Mouse (Mus musculus): Measurements from ENCODE around the gene Rint1.

DNA sequence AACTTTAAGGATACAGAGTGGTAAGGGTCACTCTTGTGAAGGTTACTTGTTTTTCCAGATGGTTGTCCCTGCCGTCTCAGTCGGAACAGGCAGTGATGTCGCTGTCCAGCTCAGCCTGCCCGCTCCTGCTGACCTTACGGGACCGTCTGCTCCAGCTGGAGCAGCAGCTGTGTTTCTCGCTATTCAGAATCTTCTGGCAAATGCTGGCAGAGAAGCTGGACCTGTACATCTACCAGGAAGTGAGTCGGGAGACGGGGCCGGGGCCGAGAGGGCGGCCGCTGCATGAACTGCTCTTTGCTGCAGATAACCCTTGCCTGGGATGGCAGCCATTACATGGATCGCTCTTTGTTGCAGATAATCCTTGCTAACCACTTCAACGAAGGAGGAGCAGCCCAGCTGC, 29.2 kb downstream of the Rint1 start:
- no peak for TF ChIP-seq CTCF (IDR thresholded peaks at IDR 0.05; ENCODE audit: low read depth)
- no peak for TF ChIP-seq EP300 (optimal IDR thresholded peaks at IDR 0.05)

All from stomach, postnatal 0 days (tissue).